22 mouse cellular contexts compared by ENCODE assay signal in genomic region chr1:146939463-146940389, GRCm38 (mm10).
DNase-seq lines count a peak whose midpoint lies in the region; ATAC-seq and TF ChIP-seq lines count a peak whose summit lies in the region.
"Had no signal": no experiment of that assay in that cellular context is flagged by ENCODE, and none has a peak within 500 bp of the region (broad histone marks: within the 10 kb centered on the region; RNA-seq: fewer than 3 reads in every experiment).

No protein-coding gene starts in this region.

- intact Hi-C loops in gastrocnemius, postnatal 14 days (cut with DNase I; ENCODE audit: low total_unique reads): no loop called here
- intact Hi-C loops in heart, postnatal 14 days (cut with DNase I): no loop called here
- intact Hi-C loops in left cerebral cortex, postnatal 25 days (cut with DNase I): no loop called here

- H3K9me3 ChIP-seq in intestine, embryonic 15.5 days: no peaks in the 10 kb centered on the region
- H3K9me3 ChIP-seq in intestine, embryonic 16.5 days (ENCODE audit: control insufficient read depth, low read length): no peaks in the 10 kb centered on the region
- no peaks in the 10 kb centered on the region for H3K9me3 ChIP-seq in intestine, postnatal 0 days (ENCODE audit: control insufficient read depth)
- no peaks in the 10 kb centered on the region for H3K9me3 ChIP-seq in midbrain, embryonic 15.5 days
- H3K9me3 ChIP-seq: G1E had no signal

- no peaks in the 10 kb centered on the region for H3K4me1 ChIP-seq in intestine, embryonic 15.5 days (replicated peaks)
- no peaks in the 10 kb centered on the region for H3K4me1 ChIP-seq in intestine, embryonic 16.5 days (ENCODE audit: control insufficient read depth, insufficient read depth, low read length)
- H3K4me1 ChIP-seq in intestine, postnatal 0 days (replicated peaks; ENCODE audit: control insufficient read depth, insufficient read depth, low read length): no peaks in the 10 kb centered on the region
- no peaks in the 10 kb centered on the region for H3K4me1 ChIP-seq in midbrain, embryonic 15.5 days

- 53% methylated on average over 6 of the region's 6 CpGs for WGBS in intestine, embryonic 15.5 days
- 50% methylated on average over 6 of the region's 6 CpGs for WGBS in intestine, embryonic 16.5 days
- 44% methylated on average over 6 of the region's 6 CpGs for WGBS in intestine, postnatal 0 days
- 89% methylated on average over 6 of the region's 6 CpGs for WGBS in midbrain, embryonic 15.5 days

- ATAC-seq in intestine, embryonic 15.5 days: peak; percentile 94
- peak; percentile 96 for ATAC-seq in intestine, embryonic 16.5 days
- peak; percentile 43; the same call in 1 of the 2 replicates for ATAC-seq in intestine, postnatal 0 days
- no peak for ATAC-seq in midbrain, embryonic 15.5 days (replicated peaks)
- ATAC-seq: activated CD4-positive, CD25-positive, alpha-beta regulatory T cell, adult 4 months; CD4-positive, CD25-positive, alpha-beta regulatory T cell, adult 4 months; Patski had no signal

- peak; percentile 0 for DNase-seq in hindlimb bud, embryonic 11.5 days (ENCODE audit: extremely low spot score, low read depth, low spot score)
- DNase-seq in gastrocnemius, postnatal 14 days: no peak
- DNase-seq in heart, postnatal 14 days: no peak
- no peak for DNase-seq in left cerebral cortex, postnatal 25 days (ENCODE audit: low spot score in 2 of 2)
- DNase-seq: adrenal gland, adult 2 months; adrenal gland, adult 8-10 months; adrenal gland, postnatal 10 days; adrenal gland, postnatal 14 days; adrenal gland, postnatal 25 days; adrenal gland, postnatal 36 days; B cell, adult 2 months; cerebellum, adult 11 months; cerebellum, adult 11-12 months had no signal

- no peak for TF ChIP-seq CTCF in intestine, postnatal 0 days (IDR thresholded peaks at IDR 0.05; ENCODE audit: low read depth)

- no peak overlapping the region for H3K27ac ChIP-seq in intestine, embryonic 15.5 days
- H3K27ac ChIP-seq in intestine, embryonic 16.5 days (ENCODE audit: low read length): no peak overlapping the region
- H3K27ac ChIP-seq in intestine, postnatal 0 days (ENCODE audit: low read depth, low read length): no peak overlapping the region
- no peak overlapping the region for H3K27ac ChIP-seq in midbrain, embryonic 15.5 days

- no peak overlapping the region for H3K4me2 ChIP-seq in intestine, embryonic 15.5 days (replicated peaks)
- no peak overlapping the region for H3K4me2 ChIP-seq in intestine, embryonic 16.5 days (ENCODE audit: low read depth, low read length)
- H3K4me2 ChIP-seq in intestine, postnatal 0 days (replicated peaks; ENCODE audit: low read depth): no peak overlapping the region
- H3K4me2 ChIP-seq in midbrain, embryonic 15.5 days: no peak overlapping the region

- no peaks in the 10 kb centered on the region for H3K36me3 ChIP-seq in intestine, embryonic 15.5 days
- no peaks in the 10 kb centered on the region for H3K36me3 ChIP-seq in intestine, embryonic 16.5 days (ENCODE audit: control insufficient read depth, insufficient read depth, low read length)
- no peaks in the 10 kb centered on the region for H3K36me3 ChIP-seq in intestine, postnatal 0 days (ENCODE audit: control insufficient read depth, insufficient read depth)
- H3K36me3 ChIP-seq in midbrain, embryonic 15.5 days (replicated peaks): no peaks in the 10 kb centered on the region
- H3K36me3 ChIP-seq: G1E had no signal

- no peaks in the 10 kb centered on the region for H3K27me3 ChIP-seq in intestine, embryonic 15.5 days (replicated peaks)
- H3K27me3 ChIP-seq in intestine, embryonic 16.5 days (replicated peaks; ENCODE audit: control insufficient read depth, insufficient read depth, low read length): no peaks in the 10 kb centered on the region
- H3K27me3 ChIP-seq in intestine, postnatal 0 days (replicated peaks; ENCODE audit: control insufficient read depth, insufficient read depth, low read length): no peaks in the 10 kb centered on the region
- H3K27me3 ChIP-seq in midbrain, embryonic 15.5 days (replicated peaks): no peaks in the 10 kb centered on the region
- H3K27me3 ChIP-seq: CH12.LX, Patski had no signal

- H3K9ac ChIP-seq in intestine, embryonic 15.5 days: no peak overlapping the region
- no peak overlapping the region for H3K9ac ChIP-seq in intestine, embryonic 16.5 days (ENCODE audit: low read depth, low read length)
- H3K9ac ChIP-seq in intestine, postnatal 0 days (ENCODE audit: low read depth, low read length): no peak overlapping the region
- no peak overlapping the region for H3K9ac ChIP-seq in midbrain, embryonic 15.5 days

- no peak overlapping the region for H3K4me3 ChIP-seq in intestine, embryonic 15.5 days (replicated peaks)
- no peak overlapping the region for H3K4me3 ChIP-seq in intestine, embryonic 16.5 days (ENCODE audit: low read length)
- no peak overlapping the region for H3K4me3 ChIP-seq in intestine, postnatal 0 days (ENCODE audit: low read depth, low read length)
- no peak overlapping the region for H3K4me3 ChIP-seq in midbrain, embryonic 15.5 days
